Mouse (Mus musculus): ENCODE results near the gene Epha6. TPM values are rescaled to one million over a fixed set of nuclear protein-coding genes. Genes with fewer than 3 reads are reported as not detected.
A peak's percentile ranks its signal among the peaks of the same experiment; 100 is the strongest.

Gene Epha6
- polyA plus RNA-seq (2014; fragmentation: Nextera tagmentation; extraction: Ambion mirVana) = 1.6 and 2.9 TPM in 2 replicates

DNA sequence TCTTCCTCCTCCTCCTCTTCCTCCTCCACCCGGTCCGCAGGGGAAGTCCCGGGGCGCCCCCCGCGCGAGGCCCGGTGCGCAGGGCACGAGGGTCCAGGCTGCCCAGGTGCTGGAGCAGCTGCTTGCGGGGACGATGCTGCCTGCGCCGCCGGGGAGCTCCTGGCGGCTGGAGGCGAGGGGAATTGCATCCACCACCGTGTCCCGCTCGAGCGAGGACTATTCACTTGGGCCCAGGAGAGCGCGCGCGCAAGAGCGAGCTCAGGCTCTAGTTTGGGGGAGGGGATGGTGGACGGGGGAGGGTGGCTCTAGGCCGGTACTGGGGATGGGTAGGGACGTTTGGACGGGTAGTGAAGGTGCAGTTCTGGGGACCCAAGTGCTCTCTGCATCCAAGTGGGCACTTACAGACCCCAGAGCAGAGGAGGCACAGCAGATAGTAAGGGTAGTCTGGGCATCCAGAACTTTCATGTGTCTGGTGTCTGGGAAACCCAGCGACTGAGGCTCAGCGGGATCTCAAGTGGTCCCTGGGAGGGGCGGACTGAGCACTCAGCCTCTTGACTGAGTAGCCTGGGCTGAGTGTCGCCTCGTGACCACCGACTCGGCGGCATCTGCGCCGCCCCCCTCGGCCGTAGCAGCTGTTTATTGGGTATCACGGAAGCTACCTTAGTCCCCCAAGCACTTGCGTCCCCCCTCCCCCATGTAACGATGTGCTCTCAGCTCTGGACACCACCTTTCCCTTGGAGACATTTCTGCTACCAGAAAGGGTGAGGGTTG is at the start of gene Epha6:
Gene Epha6 (minus strand): TSS at position 471 of the 771 bp plus-strand sequence.
- H3K4me2 ChIP-seq (ENCODE audit: low read length) = peak within 1 kb of the TSS; percentile 99
- H3K9ac ChIP-seq (ENCODE audit: low read length) = peak within 1 kb of the TSS; percentile 64
- WGBS = under 1% methylated on average over 45 of the region's 45 CpGs
- no peaks in the 10 kb centered on the region for H3K36me3 ChIP-seq (ENCODE audit: control insufficient read depth, insufficient read depth, low read length)
- H3K9me3 ChIP-seq (replicated peaks; ENCODE audit: control insufficient read depth, low read length) = no peaks in the 10 kb centered on the region
- ATAC-seq (peak; percentile 77), DNase-seq (ENCODE audit: low spot score) (peak; percentile 69)
- H3K4me1 ChIP-seq (ENCODE audit: control insufficient read depth, insufficient read depth, low read length) = 0 out of 2 replicates have a peak, but pooled peaks cover 3% of the 10 kb centered on the region
- no peaks in the 10 kb centered on the region for H3K27me3 ChIP-seq (replicated peaks; ENCODE audit: control insufficient read depth, insufficient read depth, low read length)
- H3K27ac ChIP-seq (ENCODE audit: low read depth, low read length) = no peak within 1 kb of the TSS
- peak within 1 kb of the TSS; percentile 48 for H3K4me3 ChIP-seq (ENCODE audit: low read depth, low read length)

DNA sequence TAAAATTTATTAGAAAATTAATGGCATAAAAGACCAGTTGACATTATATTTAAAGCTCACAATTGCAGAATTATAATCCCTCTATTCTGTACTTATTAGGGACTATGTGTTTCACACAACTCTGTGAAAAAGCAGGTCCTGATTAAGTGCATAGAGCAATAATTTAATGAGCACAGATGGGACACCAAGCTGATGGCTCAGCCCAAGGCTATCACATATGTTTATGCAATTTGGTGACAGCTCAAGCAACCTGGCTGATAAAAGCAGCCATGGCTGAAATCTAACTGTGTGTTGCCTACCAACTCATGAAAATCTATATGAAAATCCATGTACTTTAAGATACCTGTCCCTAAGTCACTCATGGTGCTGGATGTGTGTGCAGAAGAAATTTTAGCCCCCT is 46.4 kb upstream of the Epha6 start:
- H3K27me3 ChIP-seq (replicated peaks; ENCODE audit: control insufficient read depth, insufficient read depth, low read length) = no peaks in the 10 kb centered on the region
- no peak overlapping the region for H3K27ac ChIP-seq (ENCODE audit: low read depth, low read length)
- DNase-seq (ENCODE audit: low spot score) = peak; percentile 34
- no peaks in the 10 kb centered on the region for H3K9me3 ChIP-seq (replicated peaks; ENCODE audit: control insufficient read depth, low read length)
- peak; percentile 42; the same call in 1 of the 2 replicates for ATAC-seq
- H3K4me3 ChIP-seq (ENCODE audit: low read depth, low read length) = no peak overlapping the region
- no peaks in the 10 kb centered on the region for H3K36me3 ChIP-seq (ENCODE audit: control insufficient read depth, insufficient read depth, low read length)
- no peaks in the 10 kb centered on the region for H3K4me1 ChIP-seq (ENCODE audit: control insufficient read depth, insufficient read depth, low read length)
- no peak overlapping the region for H3K4me2 ChIP-seq (ENCODE audit: low read length)
- H3K9ac ChIP-seq (ENCODE audit: low read length) = no peak overlapping the region

DNA sequence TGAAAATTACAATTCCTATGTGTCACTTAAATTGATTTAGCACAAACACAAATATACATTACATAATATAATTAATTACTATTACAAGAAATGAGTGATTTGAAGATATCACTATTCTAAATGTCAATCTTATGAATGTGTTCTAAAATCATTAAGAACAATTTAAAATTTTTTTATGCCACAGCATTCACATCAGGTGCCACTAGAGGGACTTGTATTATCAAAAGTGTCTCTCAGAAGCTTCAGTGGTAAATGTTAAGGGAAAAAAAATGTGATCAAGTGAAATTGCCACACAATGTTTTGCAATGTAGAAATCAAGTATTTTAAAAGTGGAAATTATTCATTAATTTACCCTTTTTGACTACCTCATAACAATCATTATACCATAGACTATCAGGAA is 22.8 kb upstream of the Epha6 start:
- no peak overlapping the region for H3K4me2 ChIP-seq (ENCODE audit: low read length)
- H3K9ac ChIP-seq (ENCODE audit: low read length) = no peak overlapping the region
- H3K9me3 ChIP-seq (replicated peaks; ENCODE audit: control insufficient read depth, low read length) = no peaks in the 10 kb centered on the region
- no peaks in the 10 kb centered on the region for H3K36me3 ChIP-seq (ENCODE audit: control insufficient read depth, insufficient read depth, low read length)
- no peaks in the 10 kb centered on the region for H3K4me1 ChIP-seq (ENCODE audit: control insufficient read depth, insufficient read depth, low read length)
- H3K27me3 ChIP-seq (replicated peaks; ENCODE audit: control insufficient read depth, insufficient read depth, low read length) = no peaks in the 10 kb centered on the region
- H3K4me3 ChIP-seq (ENCODE audit: low read depth, low read length) = no peak overlapping the region
- H3K27ac ChIP-seq (ENCODE audit: low read depth, low read length) = no peak overlapping the region
- ATAC-seq (no peak), DNase-seq (ENCODE audit: low spot score) (peak; percentile 8)

DNA sequence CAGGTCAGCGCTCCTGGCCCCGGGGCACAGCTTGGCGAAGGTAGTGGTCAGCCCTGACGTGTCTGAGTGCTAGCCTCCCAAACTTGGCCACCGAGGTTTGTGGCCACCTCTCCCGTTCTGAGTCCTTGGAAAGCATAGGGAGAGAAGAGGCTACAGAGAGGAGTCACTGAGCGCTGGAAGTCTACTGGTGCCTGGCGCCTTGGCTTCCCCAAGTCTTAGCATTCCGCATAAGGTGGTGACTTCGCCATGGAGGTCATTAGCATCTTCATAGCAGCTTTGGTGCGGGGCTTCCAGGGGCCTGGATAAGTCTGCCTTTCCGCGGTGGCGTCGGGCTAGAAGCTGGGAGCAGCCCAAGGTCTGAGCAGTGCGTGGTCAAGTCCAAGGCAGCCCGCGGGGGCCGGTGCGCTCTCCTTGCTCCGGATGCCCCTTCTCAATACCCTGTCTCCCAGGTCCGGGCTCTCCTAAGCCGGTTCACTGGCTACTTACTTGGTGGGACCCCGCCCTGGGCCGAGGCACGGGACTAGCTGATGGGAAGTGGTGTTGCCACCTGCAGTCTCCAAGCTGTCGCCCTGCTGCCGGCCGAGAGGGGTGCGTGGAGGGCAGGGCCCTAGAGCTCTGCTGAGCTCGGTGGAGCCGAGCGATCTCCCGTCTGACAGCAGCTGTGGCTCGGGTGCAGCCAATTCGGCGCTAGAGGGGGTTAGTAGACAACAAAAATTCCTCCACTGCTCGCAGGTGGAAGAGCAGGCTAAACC is 677 bp upstream of the Epha6 start:
- no peak overlapping the region for H3K27ac ChIP-seq (ENCODE audit: low read depth, low read length)
- H3K27me3 ChIP-seq (replicated peaks; ENCODE audit: control insufficient read depth, insufficient read depth, low read length) = no peaks in the 10 kb centered on the region

DNA sequence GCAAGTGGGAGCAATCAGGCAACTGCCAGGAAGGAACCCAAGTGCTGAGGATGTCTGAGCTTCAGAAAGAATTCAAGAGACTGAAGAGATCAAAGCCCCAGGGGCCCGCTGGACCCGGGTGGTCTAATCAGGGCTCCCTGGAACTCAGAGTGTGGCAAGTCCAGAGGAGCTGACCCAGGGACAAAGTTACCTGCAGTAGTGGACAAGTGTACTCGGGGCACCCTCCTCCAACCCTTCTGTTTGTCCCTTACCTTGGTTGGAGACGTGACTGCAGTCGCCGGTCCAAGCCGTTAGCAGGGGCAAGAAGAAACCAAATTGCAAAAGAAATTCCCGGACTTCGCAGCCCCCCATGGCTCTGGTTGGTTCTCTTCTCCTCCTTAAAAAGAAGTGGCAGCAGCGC is 718 bp downstream of the Epha6 start:
- Histone ChIP-seq H3K4me3 (ENCODE audit: low read depth, low read length) (peak overlapping the region; percentile 48), H3K36me3 (ENCODE audit: control insufficient read depth, insufficient read depth, low read length) (no peaks in the 10 kb centered on the region), H3K27ac (ENCODE audit: low read depth, low read length) (no peak overlapping the region), H3K4me1 (ENCODE audit: control insufficient read depth, insufficient read depth, low read length) (0 out of 2 replicates have a peak, but pooled peaks cover 3% of the 10 kb centered on the region), H3K9me3 (replicated peaks; ENCODE audit: control insufficient read depth, low read length) (no peaks in the 10 kb centered on the region), H3K27me3 (replicated peaks; ENCODE audit: control insufficient read depth, insufficient read depth, low read length) (no peaks in the 10 kb centered on the region), H3K4me2 (ENCODE audit: low read length) (peak overlapping the region; percentile 99), H3K9ac (ENCODE audit: low read length) (peak overlapping the region; percentile 64)
- under 1% methylated on average over 10 of the region's 10 CpGs for WGBS
- ATAC-seq (peak; percentile 2; the same call in 1 of the 2 replicates), DNase-seq (ENCODE audit: low spot score) (no peak)

More for the DNA sequence above, 677 bp upstream of the Epha6 start:
- peak overlapping the region; percentile 99 for H3K4me2 ChIP-seq (ENCODE audit: low read length)
- ATAC-seq = peak; percentile 89
- H3K9me3 ChIP-seq (replicated peaks; ENCODE audit: control insufficient read depth, low read length) = no peaks in the 10 kb centered on the region
- no peaks in the 10 kb centered on the region for H3K36me3 ChIP-seq (ENCODE audit: control insufficient read depth, insufficient read depth, low read length)
- H3K4me3 ChIP-seq (ENCODE audit: low read depth, low read length) = peak overlapping the region; percentile 48
- peak; percentile 81 for DNase-seq (ENCODE audit: low spot score)
- under 1% methylated on average over 38 of the region's 38 CpGs for WGBS
- peak overlapping the region; percentile 64 for H3K9ac ChIP-seq (ENCODE audit: low read length)
- H3K4me1 ChIP-seq (ENCODE audit: control insufficient read depth, insufficient read depth, low read length) = 0 out of 2 replicates have a peak, but pooled peaks cover 3% of the 10 kb centered on the region

DNA sequence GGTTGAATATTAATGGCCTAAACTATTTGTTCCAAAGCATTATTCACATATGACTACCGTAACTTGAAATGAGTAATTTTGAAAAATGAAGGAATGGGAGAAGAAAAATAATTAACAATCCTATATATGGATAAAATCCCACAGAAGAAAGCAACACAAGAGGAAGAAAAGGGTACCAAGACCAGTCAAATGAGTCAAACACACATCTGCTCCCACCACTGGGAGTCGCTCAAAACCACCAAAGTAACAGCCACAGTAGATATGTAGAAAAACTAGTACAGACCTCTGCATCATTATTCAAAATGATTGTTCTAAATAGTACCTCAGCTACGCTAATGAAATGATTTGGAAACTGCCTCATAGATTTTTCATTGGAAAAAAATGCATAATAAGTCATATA is 20.0 kb downstream of the Epha6 start:
- WGBS = 85% methylated on average over 3 of the region's 3 CpGs
- no peak overlapping the region for H3K9ac ChIP-seq (ENCODE audit: low read length)
- no peaks in the 10 kb centered on the region for H3K36me3 ChIP-seq (ENCODE audit: control insufficient read depth, insufficient read depth, low read length)
- H3K9me3 ChIP-seq (replicated peaks; ENCODE audit: control insufficient read depth, low read length) = no peaks in the 10 kb centered on the region
- H3K4me2 ChIP-seq (ENCODE audit: low read length) = no peak overlapping the region
- H3K4me3 ChIP-seq (ENCODE audit: low read depth, low read length) = no peak overlapping the region
- no peak overlapping the region for H3K27ac ChIP-seq (ENCODE audit: low read depth, low read length)
- no peaks in the 10 kb centered on the region for H3K27me3 ChIP-seq (replicated peaks; ENCODE audit: control insufficient read depth, insufficient read depth, low read length)
- DNase-seq (ENCODE audit: low spot score) (no peak), ATAC-seq (no peak)
- H3K4me1 ChIP-seq (ENCODE audit: control insufficient read depth, insufficient read depth, low read length) = no peaks in the 10 kb centered on the region

DNA sequence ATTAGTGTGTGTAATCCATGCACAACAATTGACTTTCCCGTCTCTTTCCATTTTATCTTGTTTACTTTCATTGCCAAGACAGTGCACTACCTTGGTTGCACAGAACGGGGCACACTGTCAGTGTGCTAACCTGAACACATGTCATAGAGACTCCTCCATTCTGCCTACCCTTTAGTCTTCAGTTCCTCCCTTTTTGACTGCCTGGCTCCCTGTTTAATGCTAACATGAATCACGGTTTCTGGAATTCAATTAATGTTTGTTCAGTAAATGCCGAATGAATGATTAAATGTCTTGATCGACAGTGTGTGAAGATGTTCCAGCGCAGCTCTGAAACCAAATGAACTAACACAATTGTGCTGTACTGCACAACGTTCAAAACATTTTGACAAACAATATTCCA is 20.6 kb downstream of the Epha6 start:
- WGBS = 84% methylated on average over 7 of the region's 7 CpGs
- H3K4me2 ChIP-seq (ENCODE audit: low read length) = no peak overlapping the region
- no peak for ATAC-seq

DNA sequence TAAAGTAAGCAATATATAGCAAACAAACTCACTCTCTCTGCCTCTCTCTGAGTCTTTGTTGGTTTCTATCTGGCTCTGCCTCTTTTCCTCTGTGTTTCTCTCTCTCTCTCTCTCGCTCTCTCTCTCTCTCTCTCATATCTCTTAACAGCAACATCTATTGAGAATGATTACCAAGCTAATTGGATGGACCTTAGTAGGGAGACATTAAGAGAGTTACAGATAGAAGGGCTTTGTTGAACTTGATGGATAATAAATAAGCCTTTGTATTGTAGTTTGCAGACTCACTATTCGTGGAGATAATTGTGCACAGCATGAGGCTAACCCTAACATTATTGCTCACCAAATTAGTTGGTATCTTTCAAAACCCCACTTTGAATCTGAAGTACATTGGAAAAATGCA is 34.8 kb downstream of the Epha6 start:
- Histone ChIP-seq H3K9ac (ENCODE audit: low read length) (no peak overlapping the region), H3K27me3 (replicated peaks; ENCODE audit: control insufficient read depth, insufficient read depth, low read length) (no peaks in the 10 kb centered on the region), H3K4me2 (ENCODE audit: low read length) (no peak overlapping the region), H3K4me3 (ENCODE audit: low read depth, low read length) (no peak overlapping the region), H3K4me1 (ENCODE audit: control insufficient read depth, insufficient read depth, low read length) (no peaks in the 10 kb centered on the region), H3K36me3 (ENCODE audit: control insufficient read depth, insufficient read depth, low read length) (no peaks in the 10 kb centered on the region), H3K27ac (ENCODE audit: low read depth, low read length) (no peak overlapping the region), H3K9me3 (replicated peaks; ENCODE audit: control insufficient read depth, low read length) (no peaks in the 10 kb centered on the region)
- ATAC-seq (no peak), DNase-seq (ENCODE audit: low spot score) (no peak)
- 22% methylated on average over 2 of the region's 2 CpGs for WGBS

More for the DNA sequence above, 20.6 kb downstream of the Epha6 start:
- Histone ChIP-seq H3K36me3 (ENCODE audit: control insufficient read depth, insufficient read depth, low read length) (no peaks in the 10 kb centered on the region), H3K9me3 (replicated peaks; ENCODE audit: control insufficient read depth, low read length) (no peaks in the 10 kb centered on the region), H3K4me1 (ENCODE audit: control insufficient read depth, insufficient read depth, low read length) (no peaks in the 10 kb centered on the region), H3K4me3 (ENCODE audit: low read depth, low read length) (no peak overlapping the region), H3K27me3 (replicated peaks; ENCODE audit: control insufficient read depth, insufficient read depth, low read length) (no peaks in the 10 kb centered on the region), H3K9ac (ENCODE audit: low read length) (no peak overlapping the region), H3K27ac (ENCODE audit: low read depth, low read length) (no peak overlapping the region)
- no peak for DNase-seq (ENCODE audit: low spot score)

DNA sequence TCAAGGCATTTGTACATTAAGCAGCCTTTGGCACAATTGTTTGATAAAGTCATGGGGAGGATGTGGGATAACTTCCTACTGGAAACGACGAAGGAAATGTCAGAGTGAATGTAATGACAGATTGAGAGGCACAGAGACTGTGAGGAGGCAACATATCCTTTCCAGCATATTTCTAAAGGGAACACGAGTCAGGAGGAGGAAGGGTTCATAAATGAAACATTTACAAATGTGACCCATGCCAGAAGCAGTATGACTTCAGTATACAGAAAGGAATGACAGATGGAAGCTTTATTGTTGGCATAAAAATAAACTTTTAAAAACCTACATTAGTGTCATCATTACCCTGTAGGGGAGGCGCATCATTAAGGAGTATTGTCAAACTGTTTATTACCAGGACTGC is 60.9 kb downstream of the Epha6 start:
- H3K9me3 ChIP-seq (replicated peaks; ENCODE audit: control insufficient read depth, low read length) = no peaks in the 10 kb centered on the region
- H3K4me1 ChIP-seq (ENCODE audit: control insufficient read depth, insufficient read depth, low read length) = no peaks in the 10 kb centered on the region
- H3K27me3 ChIP-seq (replicated peaks; ENCODE audit: control insufficient read depth, insufficient read depth, low read length) = no peaks in the 10 kb centered on the region
- H3K4me2 ChIP-seq (ENCODE audit: low read length) = no peak overlapping the region
- 75% methylated on average over 4 of the region's 4 CpGs for whole genome bisulfite sequencing
- ATAC-seq = no peak
- H3K4me3 ChIP-seq (ENCODE audit: low read depth, low read length) = no peak overlapping the region
- no peak overlapping the region for H3K9ac ChIP-seq (ENCODE audit: low read length)
- peak; percentile 6 for DNase-seq (ENCODE audit: low spot score)
- H3K27ac ChIP-seq (ENCODE audit: low read depth, low read length) = no peak overlapping the region
- no peaks in the 10 kb centered on the region for H3K36me3 ChIP-seq (ENCODE audit: control insufficient read depth, insufficient read depth, low read length)

Measured in forebrain, embryonic 14.5 days (tissue).